Mouse (Mus musculus): Measurements from ENCODE around the gene Frmd8. TPM values are rescaled to one million over a fixed set of nuclear protein-coding genes. Genes with fewer than 3 reads are reported as not detected.

Frmd8 gene
- polyA plus RNA-seq, 1 experiment from 2014 or later, result 44.6 TPM

- Histone ChIP-seq H3K4me3 (peak overlapping the region; percentile 25; the same call in 1 of the 2 replicates), H3K36me3 (replicated peaks) (no peaks in the 10 kb centered on the region), H3K9me3 (no peaks in the 10 kb centered on the region), H3K27me3 (replicated peaks; ENCODE audit: low read depth, poor library complexity, severe bottlenecking) (no peaks in the 10 kb centered on the region), H3K27ac (replicated peaks) (peak overlapping the region; percentile 77), H3K4me1 (peaks cover 77% of the 10 kb centered on the region)
- peak; percentile 37 for DNase-seq (ENCODE audit: low spot score)
- 30% methylated on average over 11 of the region's 11 CpGs for WGBS
These were observed 64.8 kb downstream of the Frmd8 start for GRCm38 (mm10) chr19:5810103-5810839.

GRCm38 (mm10) chr19:5809712-5810089 is 65.4 kb downstream of the Frmd8 start:
- H3K9me3 ChIP-seq, result no peaks in the 10 kb centered on the region
- no peaks in the 10 kb centered on the region for H3K36me3 ChIP-seq (replicated peaks)
- H3K4me3 ChIP-seq, result peak overlapping the region; percentile 25; the same call in 1 of the 2 replicates
- H3K27ac ChIP-seq (replicated peaks), result peak overlapping the region; percentile 77
- peaks cover 82% of the 10 kb centered on the region for H3K4me1 ChIP-seq
- 44% methylated on average over 7 of the region's 7 CpGs for WGBS
- DNase-seq (ENCODE audit: low spot score), result peak; percentile 43
- H3K27me3 ChIP-seq (replicated peaks; ENCODE audit: low read depth, poor library complexity, severe bottlenecking), result no peaks in the 10 kb centered on the region

GRCm38 (mm10) chr19:5808955-5809711 is 65.9 kb downstream of the Frmd8 start:
- 71% methylated on average over 14 of the region's 14 CpGs for WGBS
- Histone ChIP-seq H3K27me3 (replicated peaks; ENCODE audit: low read depth, poor library complexity, severe bottlenecking) (no peaks in the 10 kb centered on the region), H3K36me3 (replicated peaks) (no peaks in the 10 kb centered on the region), H3K27ac (replicated peaks) (peak overlapping the region; percentile 77), H3K4me3 (0 out of 2 replicates have a peak overlapping the region, but pooled peaks have one; percentile 8), H3K4me1 (peaks cover 87% of the 10 kb centered on the region), H3K9me3 (no peaks in the 10 kb centered on the region)
- DNase-seq (ENCODE audit: low spot score), result no peak

- 71% methylated on average over 3 of the region's 3 CpGs for WGBS
- H3K27ac ChIP-seq (replicated peaks), result peak overlapping the region; percentile 88
- H3K27me3 ChIP-seq (replicated peaks; ENCODE audit: low read depth, poor library complexity, severe bottlenecking), result no peaks in the 10 kb centered on the region
- H3K4me3 ChIP-seq, result 0 out of 2 replicates have a peak overlapping the region, but pooled peaks have one; percentile 8
- no peaks in the 10 kb centered on the region for H3K9me3 ChIP-seq
- peaks cover 96% of the 10 kb centered on the region for H3K4me1 ChIP-seq
- no peak for DNase-seq (ENCODE audit: low spot score)
- no peaks in the 10 kb centered on the region for H3K36me3 ChIP-seq (replicated peaks)
These were observed 67.3 kb downstream of the Frmd8 start for GRCm38 (mm10) chr19:5807740-5808139.

GRCm38 (mm10) chr19:5806809-5807205 is 68.3 kb downstream of the Frmd8 start:
- no peaks in the 10 kb centered on the region for H3K9me3 ChIP-seq
- H3K27ac ChIP-seq (replicated peaks), result peak overlapping the region; percentile 88
- H3K36me3 ChIP-seq (replicated peaks), result no peaks in the 10 kb centered on the region
- peak overlapping the region; percentile 25; the same call in 1 of the 2 replicates for H3K4me3 ChIP-seq
- H3K27me3 ChIP-seq (replicated peaks; ENCODE audit: low read depth, poor library complexity, severe bottlenecking), result no peaks in the 10 kb centered on the region
- WGBS, result 31% methylated on average over 6 of the region's 6 CpGs
- H3K4me1 ChIP-seq, result peaks cover 88% of the 10 kb centered on the region
- DNase-seq (ENCODE audit: low spot score), result no peak

- H3K4me1 ChIP-seq, result peaks cover 82% of the 10 kb centered on the region
- no peaks in the 10 kb centered on the region for H3K27me3 ChIP-seq (replicated peaks; ENCODE audit: low read depth, poor library complexity, severe bottlenecking)
- 12% methylated on average over 8 of the region's 8 CpGs for WGBS
- no peak for DNase-seq (ENCODE audit: low spot score)
- peak overlapping the region; percentile 88 for H3K27ac ChIP-seq (replicated peaks)
- H3K4me3 ChIP-seq, result peak overlapping the region; percentile 25; the same call in 1 of the 2 replicates
- no peaks in the 10 kb centered on the region for H3K36me3 ChIP-seq (replicated peaks)
- no peaks in the 10 kb centered on the region for H3K9me3 ChIP-seq
These were observed 68.8 kb downstream of the Frmd8 start for GRCm38 (mm10) chr19:5806051-5806808.

GRCm38 (mm10) chr19:5804371-5804899 is 70.6 kb downstream of the Frmd8 start:
- Histone ChIP-seq H3K9me3 (no peaks in the 10 kb centered on the region), H3K4me3 (peak overlapping the region; percentile 69), H3K27ac (replicated peaks) (peak overlapping the region; percentile 98), H3K4me1 (peaks cover 65% of the 10 kb centered on the region), H3K36me3 (replicated peaks) (peaks cover 15% of the 10 kb centered on the region), H3K27me3 (replicated peaks; ENCODE audit: low read depth, poor library complexity, severe bottlenecking) (no peaks in the 10 kb centered on the region)
- 27% methylated on average over 8 of the region's 8 CpGs for WGBS
- DNase-seq (ENCODE audit: low spot score), result peak; percentile 39

- Histone ChIP-seq H3K9me3 (no peaks in the 10 kb centered on the region), H3K4me1 (peaks cover 59% of the 10 kb centered on the region), H3K36me3 (replicated peaks) (peaks cover 21% of the 10 kb centered on the region), H3K27me3 (replicated peaks; ENCODE audit: low read depth, poor library complexity, severe bottlenecking) (no peaks in the 10 kb centered on the region), H3K4me3 (peak overlapping the region; percentile 69), H3K27ac (replicated peaks) (peak overlapping the region; percentile 98)
- under 1% methylated on average over 16 of the region's 16 CpGs for WGBS
- no peak for DNase-seq (ENCODE audit: low spot score)
These were observed 71.2 kb downstream of the Frmd8 start for GRCm38 (mm10) chr19:5803881-5804279.

- WGBS, result under 1% methylated on average over 67 of the region's 67 CpGs
- peak overlapping the region; percentile 69 for H3K4me3 ChIP-seq
- H3K27me3 ChIP-seq (replicated peaks; ENCODE audit: low read depth, poor library complexity, severe bottlenecking), result no peaks in the 10 kb centered on the region
- H3K27ac ChIP-seq (replicated peaks), result peak overlapping the region; percentile 98
- peak; percentile 100 for DNase-seq (ENCODE audit: low spot score)
- H3K9me3 ChIP-seq, result no peaks in the 10 kb centered on the region
- peaks cover 27% of the 10 kb centered on the region for H3K36me3 ChIP-seq (replicated peaks)
- peaks cover 53% of the 10 kb centered on the region for H3K4me1 ChIP-seq
These were observed 71.8 kb downstream of the Frmd8 start for GRCm38 (mm10) chr19:5803041-5803880.

GRCm38 (mm10) chr19:5802787-5803040 is 72.4 kb downstream of the Frmd8 start:
- DNase-seq (ENCODE audit: low spot score), result no peak
- H3K27ac ChIP-seq (replicated peaks), result peak overlapping the region; percentile 98
- H3K27me3 ChIP-seq (replicated peaks; ENCODE audit: low read depth, poor library complexity, severe bottlenecking), result no peaks in the 10 kb centered on the region
- peak overlapping the region; percentile 69 for H3K4me3 ChIP-seq
- peaks cover 54% of the 10 kb centered on the region for H3K4me1 ChIP-seq
- no peaks in the 10 kb centered on the region for H3K9me3 ChIP-seq
- H3K36me3 ChIP-seq (replicated peaks), result peaks cover 33% of the 10 kb centered on the region
- WGBS, result under 1% methylated on average over 4 of the region's 4 CpGs

GRCm38 (mm10) chr19:5802011-5802786 is 72.9 kb downstream of the Frmd8 start:
- WGBS, result 1% methylated on average over 25 of the region's 25 CpGs
- Histone ChIP-seq H3K9me3 (no peaks in the 10 kb centered on the region), H3K36me3 (replicated peaks) (peaks cover 38% of the 10 kb centered on the region), H3K4me3 (peak overlapping the region; percentile 69), H3K4me1 (peaks cover 54% of the 10 kb centered on the region), H3K27ac (replicated peaks) (peak overlapping the region; percentile 98), H3K27me3 (replicated peaks; ENCODE audit: low read depth, poor library complexity, severe bottlenecking) (no peaks in the 10 kb centered on the region)
- DNase-seq (ENCODE audit: low spot score), result peak; percentile 94
